Mouse (Mus musculus): ENCODE results near the gene Pigw.

DNA sequence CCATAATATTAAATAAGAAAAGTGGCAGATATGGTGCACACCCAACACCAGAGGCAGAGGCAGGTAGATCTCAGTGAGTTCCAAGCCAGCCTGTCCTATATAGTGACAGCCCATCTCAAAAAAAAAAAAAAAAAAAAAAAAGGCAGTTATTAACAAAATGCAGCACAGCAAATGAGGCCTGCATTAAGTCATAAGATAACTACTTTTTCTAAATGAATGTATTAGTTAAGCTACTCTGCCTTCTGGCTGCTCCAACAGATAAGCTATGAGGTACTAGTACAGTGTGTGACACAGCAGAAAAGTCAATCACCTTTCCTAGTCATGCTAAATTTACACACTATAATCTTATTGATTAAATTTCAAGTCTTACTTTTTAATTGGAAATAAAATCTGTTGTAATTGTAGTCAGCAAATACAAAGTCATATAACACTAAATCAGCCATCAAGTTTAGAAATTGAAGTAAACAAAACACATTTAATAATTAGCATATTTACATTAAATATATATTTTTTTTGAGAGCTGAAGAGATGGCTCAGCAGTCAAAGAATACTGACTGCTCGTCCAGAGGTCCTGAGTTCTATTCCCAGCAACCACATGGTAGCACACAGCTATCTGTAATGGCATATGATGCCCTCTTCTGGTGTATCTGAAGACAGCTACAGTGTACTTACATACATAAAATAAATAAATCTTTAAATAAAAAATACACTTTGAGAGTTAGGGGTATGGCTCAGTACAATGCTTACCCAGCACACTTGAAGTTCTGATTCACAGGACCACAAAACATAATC is 6.8 kb downstream of the Pigw start:
- TF ChIP-seq CTCF (IDR thresholded peaks at IDR 0.05; ENCODE audit: control insufficient read depth, insufficient read depth, insufficient replicate concordance, low read depth, low read length) (no peak), POLR2A (IDR thresholded peaks at IDR 0.05; ENCODE audit: control insufficient read depth, low read depth, low read length) (no peak)

Measured in testis, adult 2 months (tissue).